Mouse (Mus musculus): ENCODE data around the gene Slc7a5.

Gene Slc7a5

GRCm38 (mm10) chr8:121850821-121851470 is 56.5 kb downstream of the Slc7a5 start:
- peak; percentile 85 for DNase-seq (ENCODE audit: low read depth, low spot score)

- no peak for DNase-seq (ENCODE audit: low read depth, low spot score)
Observed at GRCm38 (mm10) chr8:121850436-121850820, 57.1 kb downstream of the Slc7a5 start.

GRCm38 (mm10) chr8:121850018-121850417 is 57.5 kb downstream of the Slc7a5 start:
- no peak for DNase-seq (ENCODE audit: low read depth, low spot score)

- DNase-seq (ENCODE audit: low read depth, low spot score) = no peak
Observed at GRCm38 (mm10) chr8:121849303-121849702, 58.2 kb downstream of the Slc7a5 start.

- DNase-seq (ENCODE audit: low read depth, low spot score) = no peak
Observed at GRCm38 (mm10) chr8:121848495-121848894, 59.0 kb downstream of the Slc7a5 start.

- no peak for DNase-seq (ENCODE audit: low read depth, low spot score)
Observed at GRCm38 (mm10) chr8:121847987-121848386, 59.5 kb downstream of the Slc7a5 start.

GRCm38 (mm10) chr8:121847261-121847822 is 60.2 kb downstream of the Slc7a5 start:
- no peak for DNase-seq (ENCODE audit: low read depth, low spot score)

GRCm38 (mm10) chr8:121846815-121847214 is 60.7 kb downstream of the Slc7a5 start:
- DNase-seq (ENCODE audit: low read depth, low spot score) = no peak

GRCm38 (mm10) chr8:121844765-121845164 is 62.7 kb downstream of the Slc7a5 start:
- DNase-seq (ENCODE audit: low read depth, low spot score) = no peak

GRCm38 (mm10) chr8:121843184-121843733 is 64.2 kb downstream of the Slc7a5 start:
- DNase-seq (ENCODE audit: low read depth, low spot score) = no peak

- DNase-seq (ENCODE audit: low read depth, low spot score) = no peak
Observed at GRCm38 (mm10) chr8:121842064-121842955, 65.2 kb downstream of the Slc7a5 start.

- no peak for DNase-seq (ENCODE audit: low read depth, low spot score)
Observed at GRCm38 (mm10) chr8:121841242-121841641, 66.3 kb downstream of the Slc7a5 start.

GRCm38 (mm10) chr8:121832503-121832902 is 75.0 kb downstream of the Slc7a5 start:
- DNase-seq (ENCODE audit: low read depth, low spot score) = peak; percentile 64

GRCm38 (mm10) chr8:121832061-121832460 is 75.4 kb downstream of the Slc7a5 start:
- DNase-seq (ENCODE audit: low read depth, low spot score) = no peak
